Mouse (Mus musculus): ENCODE data around the gene Tenm4. TPM values are rescaled to one million over a fixed set of nuclear protein-coding genes. Genes with fewer than 3 reads are reported as not detected.

The Tenm4 gene
- polyA plus RNA-seq, 1 experiment, result 1.0 TPM

DNA sequence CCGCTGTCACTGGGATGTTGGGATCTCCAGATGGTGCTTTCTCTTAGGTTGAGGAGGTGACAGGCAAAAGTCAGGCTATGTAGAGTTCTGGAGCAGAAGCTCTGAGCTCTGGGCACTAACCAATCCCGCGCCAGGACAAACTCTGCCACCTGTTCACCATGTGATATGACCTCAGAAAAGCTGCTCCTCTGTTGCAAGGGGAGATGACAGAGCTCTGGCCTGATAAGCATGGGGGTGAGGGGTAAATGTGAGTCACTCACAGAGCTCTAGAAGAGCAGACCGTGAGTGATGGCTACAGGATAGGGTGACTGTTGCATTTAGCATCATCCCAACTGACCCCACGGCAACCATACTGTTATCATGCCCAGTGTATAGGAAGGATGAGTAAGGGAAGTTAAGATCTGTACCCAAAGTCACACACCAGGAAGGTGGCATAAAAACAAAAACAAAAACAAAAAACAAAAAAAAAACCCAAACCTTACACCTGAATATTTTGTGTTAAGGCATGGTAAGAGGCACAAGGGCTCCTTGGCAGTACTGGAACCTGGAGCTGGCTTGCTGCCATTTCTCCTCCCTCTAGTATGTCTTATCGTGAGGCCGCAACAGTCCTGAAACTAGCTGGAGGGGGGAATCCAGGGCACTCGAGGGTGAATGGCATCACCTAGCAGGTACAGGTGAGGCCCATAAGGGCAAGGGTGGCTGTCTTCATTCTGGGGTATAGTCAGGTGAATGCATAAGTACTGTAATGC lies 530.2 kb downstream of the Tenm4 start:
- WGBS, result 64% methylated on average over 8 of the region's 8 CpGs
- DNase-seq (ENCODE audit: low read depth, low spot score), result no peak

DNA sequence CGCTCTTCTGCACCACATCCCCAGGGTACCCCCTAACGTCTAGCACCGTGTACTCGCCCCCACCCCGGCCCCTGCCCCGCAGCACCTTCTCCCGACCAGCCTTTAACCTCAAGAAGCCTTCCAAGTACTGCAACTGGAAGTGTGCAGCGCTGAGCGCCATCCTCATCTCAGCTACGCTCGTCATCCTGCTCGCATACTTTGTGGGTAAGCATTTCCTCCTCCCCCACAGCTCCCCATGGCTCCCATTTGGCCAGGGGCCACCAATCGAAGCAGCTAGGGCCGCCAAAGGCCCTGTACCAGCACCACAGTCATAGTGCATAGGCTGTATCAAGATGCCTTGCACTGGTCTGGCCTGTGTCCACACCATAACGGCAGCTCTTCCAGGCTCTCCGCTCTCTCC lies 532.9 kb downstream of the Tenm4 start:
- DNase-seq (ENCODE audit: low read depth, low spot score), result no peak
- 73% methylated on average over 16 of the region's 16 CpGs for WGBS

DNA sequence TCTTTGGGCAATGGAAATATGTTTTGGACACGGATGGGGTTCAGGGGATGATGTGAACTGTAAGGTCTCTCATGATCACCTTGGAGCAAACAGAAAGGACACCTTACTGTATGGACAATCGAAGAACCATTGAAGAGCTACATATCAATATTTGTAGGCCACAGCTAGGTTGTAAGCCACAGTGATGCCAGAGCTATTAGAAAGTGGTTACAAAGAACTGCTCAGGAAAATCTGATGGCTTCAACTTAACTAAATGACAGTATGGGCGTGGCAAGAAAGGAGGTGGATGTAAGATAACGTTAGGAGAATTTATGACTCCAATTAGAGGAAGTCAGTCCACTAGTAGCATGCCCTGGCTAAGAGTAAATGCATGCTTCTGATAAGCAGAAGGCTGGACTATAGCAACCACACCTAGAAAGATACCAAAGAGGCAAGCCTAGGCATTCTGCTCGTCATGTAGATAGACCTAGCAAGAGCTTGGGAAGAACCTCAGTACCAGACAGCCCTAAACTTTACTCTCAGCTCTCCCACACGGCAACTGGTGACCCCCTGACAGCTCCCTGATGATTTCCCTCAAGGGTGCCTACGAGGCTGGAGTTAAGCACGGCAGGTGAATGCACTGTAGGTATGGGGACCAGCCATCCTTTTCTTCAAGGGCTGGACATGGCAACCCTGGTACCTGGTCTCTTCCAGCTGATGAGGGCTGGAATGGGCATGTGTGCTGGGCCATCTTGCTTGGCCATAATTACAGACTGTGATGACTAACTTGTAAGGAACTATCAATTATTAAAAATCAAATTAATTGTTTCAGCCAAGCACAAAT lies 534.5 kb downstream of the Tenm4 start:
- WGBS, result 63% methylated on average over 8 of the region's 8 CpGs
- DNase-seq (ENCODE audit: low read depth, low spot score), result no peak

DNA sequence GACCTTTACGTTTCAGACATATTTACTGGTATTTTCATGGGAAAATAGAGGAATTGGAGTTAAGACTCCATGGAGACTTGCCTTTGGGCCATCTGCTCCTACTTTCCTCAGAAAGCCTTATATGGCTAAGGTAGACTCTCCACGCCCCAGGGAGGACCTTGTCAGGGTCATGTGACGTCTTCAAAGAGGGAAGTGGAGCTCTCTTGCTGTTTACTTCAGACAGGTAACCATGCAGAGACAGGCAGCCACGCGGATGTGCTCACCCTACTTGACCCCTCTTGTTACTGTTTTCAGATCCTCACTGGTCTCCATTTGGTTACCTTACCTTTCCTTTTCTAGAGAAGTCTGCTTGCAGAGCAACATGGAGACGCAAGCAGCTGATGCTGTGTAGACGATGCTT lies 535.5 kb downstream of the Tenm4 start:
- DNase-seq (ENCODE audit: low read depth, low spot score), result no peak
- 83% methylated on average over 7 of the region's 7 CpGs for WGBS

DNA sequence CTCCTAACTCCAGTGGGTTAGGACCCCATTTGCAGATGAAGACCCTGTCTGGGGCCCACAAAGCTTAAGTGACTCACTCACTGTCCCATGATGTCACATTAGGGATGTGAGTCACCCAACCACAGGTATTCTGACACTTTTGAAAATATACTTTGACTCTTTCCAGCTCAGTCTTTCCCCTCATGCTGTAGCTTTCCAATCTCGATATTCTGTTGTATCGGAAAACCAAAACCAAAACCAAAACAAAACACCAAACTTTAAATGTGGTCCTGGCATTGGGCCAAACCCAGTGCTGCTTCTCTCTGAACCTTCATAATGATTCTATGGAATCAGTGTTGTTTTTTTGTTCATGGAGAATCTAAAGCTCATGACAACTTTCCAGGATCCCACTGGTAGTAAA lies 536.1 kb downstream of the Tenm4 start:
- WGBS, result 68% methylated on average over 2 of the region's 2 CpGs
- DNase-seq (ENCODE audit: low read depth, low spot score), result no peak

DNA sequence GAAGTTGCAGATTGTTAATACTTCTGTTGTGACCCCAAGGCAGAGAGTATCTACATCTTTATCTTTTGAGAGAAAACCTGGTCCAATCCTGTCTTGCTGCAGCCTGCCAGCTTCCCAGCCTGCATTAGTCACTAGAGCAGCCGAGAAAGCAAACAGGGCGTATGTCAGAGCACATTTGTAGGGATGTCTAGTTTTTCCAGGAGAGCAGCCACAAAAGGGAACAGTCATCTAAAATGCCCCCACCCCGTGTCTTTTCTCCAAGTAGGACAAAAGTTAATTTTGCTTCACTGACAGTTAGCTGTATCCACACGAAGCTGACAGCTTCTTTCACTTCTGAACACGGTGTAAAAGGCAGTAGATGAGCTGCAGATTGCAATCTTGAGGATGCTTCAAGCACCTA lies 537.0 kb downstream of the Tenm4 start:
- DNase-seq (ENCODE audit: low read depth, low spot score), result no peak
- WGBS, result 43% methylated on average over 5 of the region's 5 CpGs

DNA sequence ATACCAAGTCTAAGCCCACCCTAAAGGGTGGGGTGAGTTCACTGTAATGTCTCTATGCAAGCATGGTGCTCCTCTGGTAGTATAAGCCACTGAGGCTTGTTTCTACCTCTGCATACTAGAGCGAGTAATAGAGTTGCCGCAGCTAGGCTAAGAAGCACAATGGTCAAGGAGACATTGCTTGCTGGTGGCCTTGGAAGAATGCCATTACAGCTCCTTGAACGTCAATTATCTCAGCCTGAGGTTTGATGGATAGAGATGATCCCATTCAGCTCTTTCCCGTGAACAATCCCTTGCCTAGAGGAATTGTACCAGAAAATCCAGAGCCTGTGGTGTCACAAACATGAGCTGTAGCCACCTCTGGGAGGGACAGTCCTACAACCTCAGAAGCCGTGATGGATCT lies 537.5 kb downstream of the Tenm4 start:
- DNase-seq (ENCODE audit: low read depth, low spot score), result no peak
- WGBS, result 82% methylated on average over 5 of the region's 5 CpGs

DNA sequence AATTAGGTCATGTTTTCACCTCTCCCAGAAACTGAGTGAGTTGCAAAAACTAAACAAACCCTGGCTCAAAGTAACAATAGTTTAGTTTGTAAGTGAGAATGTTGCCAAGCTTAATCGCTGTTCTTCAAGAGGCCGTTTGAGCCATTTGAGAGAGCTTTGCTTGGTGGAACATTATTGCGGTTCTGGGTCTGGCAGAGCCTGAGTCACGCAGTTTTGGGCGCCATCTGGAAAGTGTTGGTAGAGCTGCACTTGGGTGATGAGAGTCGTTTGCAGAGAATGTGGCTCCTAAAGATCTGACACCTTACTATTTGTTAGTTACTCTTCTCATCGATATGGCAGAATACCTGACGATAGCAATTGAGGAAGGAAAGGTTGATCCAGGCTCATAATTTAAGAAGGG lies 537.9 kb downstream of the Tenm4 start:
- WGBS, result 87% methylated on average over 8 of the region's 8 CpGs
- no peak for DNase-seq (ENCODE audit: low read depth, low spot score)

DNA sequence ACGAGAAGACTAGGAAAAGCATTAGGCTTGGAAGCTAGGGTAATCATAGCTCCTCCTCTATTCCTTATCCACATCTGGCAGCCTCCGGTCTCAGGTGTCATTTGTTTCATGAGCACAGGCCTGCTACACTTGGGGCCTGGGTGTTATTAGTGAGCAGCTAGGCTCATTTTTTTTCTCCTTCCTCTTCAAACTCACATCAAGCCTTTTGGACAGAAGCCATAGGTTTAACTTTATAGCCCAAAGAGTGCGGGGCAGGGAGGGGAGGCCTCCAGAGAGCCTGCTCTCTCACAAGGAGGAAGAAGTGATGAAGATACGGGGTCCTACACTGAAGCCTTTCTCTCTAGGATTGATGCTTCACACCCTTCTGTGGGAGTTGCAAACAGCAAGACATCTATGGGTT lies 538.8 kb downstream of the Tenm4 start:
- DNase-seq (ENCODE audit: low read depth, low spot score), result no peak
- 67% methylated on average over 4 of the region's 4 CpGs for WGBS

DNA sequence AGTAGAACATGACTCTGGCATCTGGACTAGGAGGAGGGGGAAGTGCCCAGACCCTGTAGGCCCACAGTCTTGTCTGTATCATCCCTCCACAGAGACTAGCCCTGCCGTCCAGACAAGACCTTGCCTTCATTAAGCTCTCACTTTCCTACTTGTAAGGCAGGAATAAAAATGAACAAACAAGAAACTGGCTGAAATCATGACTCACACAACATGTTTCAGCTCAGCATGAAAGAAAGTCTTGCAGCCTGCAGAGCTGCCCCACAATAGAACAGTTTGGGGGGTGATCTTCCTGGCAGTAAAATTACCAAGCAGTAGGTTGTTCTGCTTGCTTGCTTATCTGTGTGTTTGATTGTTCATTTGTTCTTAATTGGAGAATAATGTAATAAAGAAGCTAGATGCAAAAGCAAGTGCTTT lies 539.6 kb downstream of the Tenm4 start:
- 66% methylated on average over 1 of the region's 1 CpGs for WGBS
- DNase-seq (ENCODE audit: low read depth, low spot score), result no peak

DNA sequence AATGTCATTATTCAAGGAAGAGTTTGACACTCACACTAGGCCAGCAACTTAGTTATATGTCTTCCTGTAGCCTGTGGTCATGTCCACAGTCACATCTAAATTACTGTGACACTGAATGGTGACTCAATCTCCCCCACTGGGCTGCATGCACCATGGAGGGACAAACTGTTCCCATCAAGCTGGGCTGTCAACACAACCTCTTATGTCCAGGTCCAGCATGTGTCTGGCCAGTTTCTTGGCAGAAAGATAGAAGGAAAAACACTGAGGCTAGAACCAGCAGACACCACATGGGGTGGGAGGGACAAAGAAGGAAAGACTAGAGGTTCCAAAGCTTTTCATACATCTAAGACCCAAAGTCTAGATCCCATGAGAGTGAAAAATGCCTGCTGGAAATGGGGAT lies 541.8 kb downstream of the Tenm4 start:
- no peak for DNase-seq (ENCODE audit: low read depth, low spot score)

DNA sequence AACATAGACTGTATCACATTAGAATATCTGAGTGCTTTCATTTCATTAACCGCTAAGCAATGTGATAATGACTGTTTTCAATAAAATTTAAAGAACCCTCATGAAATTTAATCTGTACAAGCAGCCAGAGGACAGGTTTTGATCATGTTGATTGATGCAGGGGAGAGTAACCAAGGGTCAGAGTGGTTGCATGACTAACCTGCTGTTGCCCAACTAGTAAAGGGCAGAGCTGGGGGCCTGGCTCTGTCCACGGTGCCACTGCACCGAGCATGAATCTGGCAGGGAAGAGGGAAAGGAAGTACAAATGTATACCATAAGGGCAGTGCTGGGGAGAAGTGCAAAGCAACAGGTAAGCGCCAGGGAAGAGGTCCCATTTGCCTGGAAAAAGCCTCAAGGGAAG lies 545.9 kb downstream of the Tenm4 start:
- no peak for DNase-seq (ENCODE audit: low read depth, low spot score)
- WGBS, result 77% methylated on average over 4 of the region's 4 CpGs

DNA sequence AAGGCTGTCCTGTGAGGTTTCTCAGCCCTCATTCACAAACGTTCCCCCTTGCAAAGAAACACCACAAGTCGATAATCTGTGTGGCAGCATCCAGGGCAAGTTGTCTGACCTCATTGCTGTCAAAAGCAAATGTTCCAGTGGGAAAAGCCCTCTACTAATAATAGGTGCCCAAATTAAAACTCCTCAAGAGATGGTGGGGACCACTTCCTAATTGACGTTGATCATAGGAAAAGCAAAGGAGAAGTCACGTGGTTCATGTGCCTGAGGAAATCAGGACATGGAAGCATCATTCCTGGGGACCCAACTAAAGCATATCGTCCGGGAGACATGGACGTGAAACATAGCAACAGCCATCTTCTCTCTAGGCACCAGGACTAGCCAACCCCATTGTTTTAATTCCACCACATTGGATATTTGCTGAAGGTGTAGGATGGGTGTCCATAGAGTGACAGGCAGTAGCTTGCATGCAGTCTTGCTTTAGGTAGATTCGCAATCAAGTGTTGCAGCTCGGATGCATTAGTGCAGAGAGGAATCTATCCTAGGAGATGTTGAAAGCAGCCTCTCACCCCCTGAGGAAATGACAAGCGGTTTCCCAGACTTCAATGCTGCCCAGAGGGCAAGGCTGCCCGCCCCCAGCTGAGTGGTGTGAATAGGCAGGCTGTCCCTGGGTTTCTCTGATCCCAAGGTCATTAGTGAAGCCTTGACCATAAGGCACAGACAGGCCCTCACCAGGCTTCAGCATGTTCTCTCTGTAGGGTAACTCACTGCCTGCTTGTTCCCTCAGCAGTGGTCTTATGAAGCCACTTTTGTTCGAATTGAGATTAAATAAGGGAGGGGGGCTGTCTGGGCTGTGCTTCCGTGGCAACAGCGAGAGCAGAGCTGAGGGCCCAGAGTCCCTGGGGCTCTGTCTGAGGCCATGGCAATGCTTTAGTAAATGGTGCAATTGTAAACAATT lies 547.4 kb downstream of the Tenm4 start:
- no peak for DNase-seq (ENCODE audit: low read depth, low spot score)
- WGBS, result 70% methylated on average over 14 of the region's 14 CpGs

DNA sequence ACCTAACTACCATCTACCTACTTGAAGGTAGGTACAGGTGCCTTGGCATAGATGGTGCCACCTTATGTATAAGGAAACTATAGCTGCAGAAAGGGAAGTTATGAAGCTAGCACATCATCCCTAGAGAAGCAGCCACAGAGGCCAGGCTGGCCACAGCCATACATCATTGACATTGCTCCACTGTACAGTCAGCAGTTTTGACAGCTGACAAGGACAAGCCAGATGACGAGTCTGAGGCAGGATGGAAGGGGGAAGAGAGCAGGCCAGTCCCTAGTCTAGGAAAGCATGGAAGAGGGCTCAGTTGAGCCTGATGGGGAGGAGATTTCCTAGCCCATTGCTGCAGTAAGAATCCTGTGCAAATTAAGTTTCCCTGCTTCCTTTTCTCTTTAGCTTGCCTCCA lies 548.9 kb downstream of the Tenm4 start:
- 40% methylated on average over 1 of the region's 1 CpGs for WGBS

DNA sequence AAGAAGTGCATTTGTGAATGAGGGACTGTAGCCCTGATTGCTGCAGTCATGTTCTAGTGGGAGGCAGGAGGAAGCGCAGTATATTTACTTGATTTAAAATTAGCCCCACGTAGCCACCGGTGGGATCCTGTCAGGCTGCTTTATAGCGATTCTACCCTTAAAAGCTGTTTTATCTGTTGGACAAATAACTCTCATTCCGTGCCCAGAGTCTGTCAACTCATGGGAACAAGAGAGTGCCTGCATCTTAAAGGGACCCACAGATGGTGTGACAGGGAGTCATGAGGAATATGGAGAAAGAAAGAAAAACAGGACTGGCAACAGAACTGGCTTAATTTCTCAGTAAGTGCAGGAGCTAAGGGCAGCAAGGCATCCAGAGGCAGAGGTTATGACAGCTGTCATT lies 549.4 kb downstream of the Tenm4 start:
- DNase-seq (ENCODE audit: low read depth, low spot score), result no peak
- WGBS, result 52% methylated on average over 5 of the region's 5 CpGs

More for the DNA sequence above, 548.9 kb downstream of the Tenm4 start:
- no peak for DNase-seq (ENCODE audit: low read depth, low spot score)

DNA sequence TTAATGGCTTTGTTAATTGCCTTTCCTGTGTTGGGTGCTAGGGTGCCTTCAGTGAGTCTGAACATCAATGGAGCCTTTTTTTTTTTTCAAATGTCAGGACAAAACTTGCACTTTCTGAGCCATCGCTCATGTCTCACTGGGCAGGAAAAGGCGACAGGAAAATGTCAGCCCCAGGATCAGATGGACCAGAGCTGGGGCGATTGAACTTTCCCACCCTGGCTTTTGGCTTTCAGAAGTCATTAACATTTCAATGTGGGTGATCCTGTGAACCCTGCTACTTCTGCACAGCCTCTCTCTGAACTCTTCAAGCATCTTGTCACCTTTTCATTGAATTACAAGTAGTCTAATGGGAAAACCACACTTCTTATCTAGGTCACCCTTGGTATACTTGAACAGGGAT lies 551.8 kb downstream of the Tenm4 start:
- WGBS, result 60% methylated on average over 3 of the region's 3 CpGs
- DNase-seq (ENCODE audit: low read depth, low spot score), result no peak

DNA sequence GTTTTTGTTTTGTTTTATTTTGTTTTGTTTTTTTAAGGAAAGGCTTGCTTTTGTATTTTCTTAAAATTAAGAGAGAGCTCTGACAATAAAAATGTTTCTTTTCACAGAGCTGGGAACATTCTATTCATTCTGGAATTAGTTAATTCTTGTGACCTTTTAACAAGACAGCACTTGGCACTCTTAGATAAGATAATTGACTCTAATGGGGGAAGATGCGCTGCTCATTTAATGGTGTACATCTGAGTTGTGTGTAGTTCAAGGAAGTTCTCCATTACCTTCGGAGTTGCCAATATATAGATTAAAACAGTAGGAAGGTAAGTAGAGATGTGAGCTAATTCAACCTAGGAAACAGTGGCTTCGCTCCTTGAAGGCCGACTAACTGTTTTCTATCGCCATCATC lies 554.6 kb downstream of the Tenm4 start:
- DNase-seq (ENCODE audit: low read depth, low spot score), result no peak
- WGBS, result 95% methylated on average over 5 of the region's 5 CpGs

DNA sequence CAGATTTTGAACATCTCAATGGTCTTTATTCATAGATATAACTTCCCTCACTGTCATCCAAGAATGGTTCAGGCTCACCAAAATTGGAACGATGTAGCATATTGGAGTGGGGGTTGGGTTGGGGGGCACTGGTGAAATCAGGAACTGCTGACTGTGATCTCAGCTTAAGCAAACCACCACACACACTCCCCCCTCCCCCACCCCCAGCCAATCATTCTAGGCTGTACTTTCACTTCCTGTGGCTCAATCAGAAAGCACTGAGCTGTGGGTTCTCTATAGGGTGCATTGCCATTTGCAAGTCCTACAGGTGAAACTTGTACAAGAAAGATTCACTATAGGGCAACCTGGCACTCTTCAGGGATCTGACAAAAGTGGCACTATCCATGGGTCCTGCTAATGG lies 559.3 kb downstream of the Tenm4 start:
- DNase-seq (ENCODE audit: low read depth, low spot score), result no peak

DNA sequence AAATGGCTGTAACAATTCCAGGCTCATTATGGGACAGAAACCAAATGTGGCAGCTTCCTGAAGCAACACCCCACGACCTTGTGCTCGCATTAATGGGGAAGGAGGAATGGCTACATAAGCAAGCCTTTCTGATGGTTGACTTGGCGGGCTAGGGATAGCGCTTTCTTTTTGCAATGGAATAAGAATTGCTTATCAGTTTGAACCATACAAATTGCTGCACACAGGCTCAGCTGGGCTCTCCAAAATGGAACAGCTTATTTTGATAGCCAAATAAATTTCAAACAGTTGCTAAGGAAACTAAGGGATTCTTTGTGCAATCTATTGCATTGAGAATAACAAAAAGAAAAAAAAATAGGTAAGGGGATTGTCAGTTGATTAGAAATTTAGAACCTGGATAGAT lies 560.9 kb downstream of the Tenm4 start:
- DNase-seq (ENCODE audit: low read depth, low spot score), result no peak
- 78% methylated on average over 4 of the region's 4 CpGs for WGBS

More for the DNA sequence above, 559.3 kb downstream of the Tenm4 start:
- 86% methylated on average over 1 of the region's 1 CpGs for WGBS

Measured in large intestine, adult 2 months (tissue).